Mouse (Mus musculus): ENCODE data around the gene Crhr2.
A peak's percentile ranks its signal among the peaks of the same experiment; 100 is the strongest.

Crhr2 gene

DNA sequence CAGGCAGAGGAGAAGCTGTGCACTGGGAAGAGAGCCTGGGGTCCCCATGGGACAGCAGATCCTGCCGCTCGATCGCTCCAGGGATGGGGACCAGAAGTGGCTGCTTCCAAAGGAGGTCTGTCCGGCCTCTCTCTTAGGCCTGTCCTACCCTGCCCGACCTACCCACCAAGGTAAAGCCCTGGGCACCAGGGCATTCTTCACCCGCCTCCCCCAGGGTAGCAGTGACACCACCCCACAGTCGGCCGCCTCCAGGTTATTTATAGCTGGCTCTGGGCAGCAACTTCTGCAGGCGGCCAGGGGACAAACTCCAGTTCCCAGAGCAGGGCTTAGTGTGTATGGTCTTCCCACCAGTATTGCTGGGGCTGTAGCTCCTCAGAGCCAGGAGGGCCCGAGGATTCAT, at the start of gene Crhr2:
Crhr2 (minus strand) TSS at position 223 of the 400 bp plus-strand sequence.
- ATAC-seq (ENCODE audit: low TSS enrichment) = no peak

DNA sequence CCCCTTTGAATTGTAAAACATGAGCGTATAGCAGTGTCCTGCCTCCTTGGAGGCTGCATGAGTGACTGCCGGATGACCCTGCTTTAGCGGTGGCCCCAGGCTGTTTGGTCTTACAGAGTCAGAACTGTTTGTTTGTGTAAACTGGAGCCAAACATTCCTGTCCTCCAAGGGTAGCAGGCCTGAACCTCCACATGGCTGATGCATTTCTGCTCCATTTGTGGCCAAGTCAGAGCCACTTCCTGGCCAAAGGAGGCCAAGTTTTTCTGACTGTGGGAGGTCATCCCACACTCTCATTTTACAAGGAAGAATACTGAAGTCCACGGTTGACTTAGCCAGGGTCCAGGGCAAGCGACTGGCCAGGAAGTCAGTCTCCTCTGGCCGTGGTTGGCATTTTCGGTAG, 46.7 kb upstream of the Crhr2 start:
- no peak for ATAC-seq (ENCODE audit: low TSS enrichment)

DNA sequence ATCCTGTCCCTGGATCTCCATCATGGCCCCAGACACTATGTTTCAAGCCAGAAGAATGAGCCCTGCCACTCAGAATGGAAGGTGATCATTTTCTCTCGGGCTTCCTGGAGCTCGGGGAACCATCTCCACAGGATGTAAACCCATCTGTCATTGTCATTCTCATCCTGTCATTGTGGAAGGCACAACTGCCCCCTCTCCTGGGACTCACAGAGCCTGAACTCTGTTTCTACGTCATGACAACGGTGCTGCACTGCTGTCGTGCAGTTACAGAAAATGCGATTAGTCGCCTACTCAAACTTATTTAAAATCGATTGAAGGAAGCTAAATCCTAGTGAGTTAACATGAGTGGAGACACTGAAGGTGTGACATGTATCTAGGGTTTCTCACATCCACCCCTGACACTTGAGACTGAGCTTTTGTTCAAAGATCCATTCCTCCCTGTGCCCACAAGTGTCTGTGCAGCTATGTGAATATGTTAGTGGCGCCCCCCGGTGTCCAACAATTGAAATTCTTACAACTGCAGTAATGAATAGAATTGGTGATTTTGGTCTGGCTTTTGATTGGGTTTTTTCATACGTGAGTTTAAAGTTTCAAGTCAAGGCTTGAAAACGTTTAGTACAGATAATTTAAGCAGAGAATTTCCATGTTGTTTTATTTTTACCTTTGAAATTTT, 44.4 kb upstream of the Crhr2 start:
- ATAC-seq (ENCODE audit: low TSS enrichment) = peak; percentile 84

DNA sequence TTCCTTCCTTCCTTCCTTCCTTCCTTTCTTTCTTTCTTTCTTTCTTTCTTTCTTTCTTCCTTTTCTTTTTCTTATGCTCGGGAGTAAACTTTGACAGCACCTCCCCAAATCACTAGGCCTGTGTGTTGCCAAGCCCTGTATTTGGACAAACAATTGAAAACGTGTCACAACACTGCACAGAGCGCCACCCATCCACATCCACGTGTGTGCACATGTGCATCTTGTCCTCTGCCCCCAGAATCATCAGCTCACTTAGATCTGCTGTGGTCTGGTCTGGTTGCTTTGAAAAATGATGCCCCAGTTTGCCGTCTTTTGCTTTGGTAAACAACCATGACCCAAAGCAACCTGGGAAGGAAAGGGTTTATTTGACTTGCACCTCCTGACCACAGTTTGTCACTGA, 43.1 kb upstream of the Crhr2 start:
- ATAC-seq (ENCODE audit: low TSS enrichment) = no peak

DNA sequence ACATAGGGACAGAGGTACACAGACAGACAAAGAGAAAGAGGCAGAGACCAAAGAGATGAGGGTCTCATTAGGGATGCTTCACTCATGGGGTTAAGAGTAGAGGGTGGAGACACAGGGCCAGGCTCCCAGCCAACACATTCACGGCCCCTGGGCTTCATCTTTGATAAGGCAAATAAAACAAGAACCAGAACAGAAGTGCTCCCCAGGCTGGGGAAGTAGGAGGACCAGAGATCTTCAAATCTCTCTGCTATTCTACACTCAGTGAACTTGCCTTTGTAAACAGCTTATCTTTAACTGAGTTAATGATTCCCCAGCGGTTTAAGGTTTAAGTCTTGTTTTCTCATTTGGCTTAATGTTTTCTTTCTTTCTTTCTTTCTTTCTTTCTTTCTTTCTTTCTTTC, 42.6 kb upstream of the Crhr2 start:
- no peak for ATAC-seq (ENCODE audit: low TSS enrichment)

DNA sequence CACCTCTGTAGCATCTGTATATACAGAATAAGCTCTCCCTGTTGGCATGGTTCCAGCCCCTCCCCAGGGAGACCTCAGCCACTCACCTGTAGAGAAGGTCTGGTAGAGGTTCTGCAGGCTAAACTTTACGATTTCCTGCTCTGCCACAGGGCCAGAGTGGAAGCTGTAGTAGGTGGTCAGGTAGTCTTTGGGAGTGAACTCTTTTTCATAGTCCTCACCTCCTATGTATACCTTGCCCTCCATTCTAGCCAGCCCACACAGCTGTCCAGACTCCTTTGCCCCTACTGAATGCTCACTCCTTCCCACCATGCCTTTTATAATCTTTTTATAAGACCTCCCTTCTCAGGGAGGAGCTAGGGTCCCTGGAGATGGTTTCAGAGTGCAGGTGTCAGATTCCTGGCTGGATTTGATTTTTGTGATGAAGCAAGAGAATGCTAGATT, 41.9 kb upstream of the Crhr2 start, which contains the start of gene Inmt:
Inmt (minus strand) TSS at position 303 of the 441 bp plus-strand sequence.
- no peak for ATAC-seq (ENCODE audit: low TSS enrichment)

DNA sequence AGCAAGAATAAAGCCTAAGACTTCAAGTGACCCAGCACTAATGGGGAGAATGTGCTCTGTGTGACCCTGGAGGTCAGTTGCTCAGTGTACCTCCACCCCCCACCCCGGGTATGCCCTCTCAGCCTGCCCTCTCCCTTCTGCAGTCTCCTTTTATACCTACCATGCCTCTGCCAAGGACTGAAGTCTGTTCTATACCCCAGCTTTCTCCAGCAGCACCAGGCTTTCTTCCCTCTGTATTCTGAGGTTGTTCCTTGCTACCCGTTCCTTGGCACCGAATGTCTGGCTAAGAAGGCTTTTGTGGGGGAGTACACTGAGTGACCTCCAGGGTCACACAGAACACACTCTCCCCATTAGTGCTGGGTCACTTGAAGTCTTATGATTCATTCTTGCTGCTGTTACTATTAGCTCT, 41.1 kb upstream of the Crhr2 start:
- ATAC-seq (ENCODE audit: low TSS enrichment) = no peak

DNA sequence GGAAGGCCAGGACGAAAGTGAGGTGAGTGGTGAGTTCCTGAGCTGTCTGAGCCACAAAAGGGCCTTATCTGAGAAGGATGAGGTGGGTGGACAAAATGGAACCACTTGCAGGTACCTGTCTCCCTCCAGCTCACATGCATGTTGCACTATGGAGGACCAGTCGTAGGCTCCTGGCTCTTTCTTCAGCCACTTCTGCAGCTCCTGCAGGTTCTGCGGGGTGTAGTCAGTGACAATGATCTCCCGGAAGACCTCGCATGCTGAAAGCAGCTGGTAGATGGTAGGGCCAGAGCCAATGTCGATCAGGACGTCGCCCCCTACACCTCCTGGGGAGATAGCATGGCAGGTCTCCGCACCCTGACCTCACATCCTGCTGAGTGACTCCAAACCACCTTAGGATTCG, 40.4 kb upstream of the Crhr2 start:
- no peak for ATAC-seq (ENCODE audit: low TSS enrichment)

DNA sequence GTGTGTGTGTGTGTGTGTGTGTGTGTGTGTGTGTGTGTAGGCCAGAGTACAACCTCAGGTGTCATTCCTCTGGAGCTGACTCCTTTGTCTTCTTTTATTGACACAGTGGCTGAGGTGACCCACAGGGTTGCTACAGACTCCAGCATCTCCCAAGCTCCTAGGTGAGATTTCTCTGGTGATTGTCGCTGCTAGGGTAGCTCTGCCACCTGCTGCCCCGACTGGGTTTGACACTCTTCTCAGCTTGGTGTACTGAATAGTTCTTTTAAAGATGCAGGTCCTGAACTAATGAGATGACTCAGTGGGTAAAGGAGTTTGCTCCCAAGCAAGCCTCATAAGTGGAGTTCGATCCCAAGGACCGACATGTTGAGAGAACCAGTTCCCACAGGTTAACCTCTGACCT, 38.8 kb upstream of the Crhr2 start:
- no peak for ATAC-seq (ENCODE audit: low TSS enrichment)

DNA sequence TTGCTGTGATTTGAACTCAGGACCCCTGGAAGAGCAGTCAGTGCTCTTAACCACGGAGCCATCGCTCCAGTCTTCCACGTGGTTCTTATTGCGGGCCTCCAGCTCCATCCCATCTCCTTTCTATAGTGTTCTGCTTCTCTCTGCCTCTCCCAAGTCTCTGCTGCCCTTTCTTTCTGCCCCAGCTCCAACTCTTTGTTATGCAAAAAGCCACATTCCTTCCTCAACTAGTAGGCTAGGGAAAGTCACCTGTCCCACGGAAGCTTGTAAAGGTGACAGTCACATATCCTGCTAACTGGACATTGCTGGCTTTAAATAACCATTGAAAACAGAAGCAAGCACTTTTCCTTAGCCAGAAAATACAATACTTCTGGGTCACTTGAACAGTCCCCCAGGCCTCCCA, 37.0 kb upstream of the Crhr2 start:
- no peak for ATAC-seq (ENCODE audit: low TSS enrichment)

DNA sequence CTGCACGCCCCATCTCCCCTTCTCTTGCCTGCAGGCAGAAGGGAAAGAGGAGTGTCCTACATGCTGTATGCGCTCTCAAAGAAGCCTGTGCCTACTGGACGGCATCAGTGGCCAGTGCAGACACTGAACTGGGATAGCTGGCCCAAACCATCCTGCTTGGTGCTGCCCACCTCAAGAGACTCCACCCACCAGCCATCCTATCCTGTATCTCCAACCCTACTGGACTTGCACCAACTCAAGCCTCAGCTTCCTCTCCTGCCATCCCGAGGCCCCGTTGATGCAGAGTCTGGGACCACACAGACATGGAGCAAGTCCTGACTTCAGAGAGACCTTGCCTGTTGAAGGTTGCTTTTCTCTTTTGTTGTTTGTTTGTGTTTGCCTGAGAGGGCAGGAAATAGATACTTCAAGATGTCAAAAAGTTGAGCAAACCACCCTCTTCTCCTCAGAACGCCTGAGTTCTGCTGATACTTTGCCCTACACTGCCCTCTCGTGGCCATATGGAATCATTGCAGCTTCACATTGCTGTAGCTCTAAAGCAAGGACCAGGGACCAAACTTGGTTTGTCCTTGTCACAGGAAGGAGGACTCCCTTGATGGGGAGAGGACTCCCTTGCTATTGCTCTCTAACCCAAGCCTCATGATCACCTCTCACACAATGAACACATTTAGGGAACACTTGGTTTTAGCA, 34.1 kb upstream of the Crhr2 start:
- ATAC-seq (ENCODE audit: low TSS enrichment) = peak; percentile 87

DNA sequence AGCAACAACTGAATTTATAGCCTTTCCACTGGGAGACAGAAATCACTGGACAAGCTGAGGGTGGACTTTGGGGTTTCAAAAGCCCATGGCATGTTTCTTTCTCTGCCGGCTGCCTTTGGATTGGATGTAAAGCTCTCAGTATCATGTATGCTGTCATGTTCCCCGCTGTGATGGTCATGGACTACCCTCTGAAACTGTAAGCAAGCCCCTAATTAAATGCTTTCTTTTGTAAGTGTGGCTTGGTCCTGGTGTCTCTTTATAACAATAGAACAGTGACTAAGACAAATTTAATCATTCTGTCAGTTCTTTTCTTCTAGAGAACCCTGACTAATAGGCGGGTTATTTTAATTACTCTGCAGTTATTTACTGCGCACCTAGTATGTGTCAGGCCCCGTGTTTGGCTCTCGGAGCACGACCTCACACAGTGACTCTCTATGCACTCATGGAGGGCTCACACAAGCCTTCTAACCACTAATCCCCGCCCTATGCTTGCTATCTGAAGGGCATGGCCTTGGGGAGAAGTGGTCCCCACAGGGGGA, 30.3 kb upstream of the Crhr2 start:
- no peak for ATAC-seq (ENCODE audit: low TSS enrichment)

DNA sequence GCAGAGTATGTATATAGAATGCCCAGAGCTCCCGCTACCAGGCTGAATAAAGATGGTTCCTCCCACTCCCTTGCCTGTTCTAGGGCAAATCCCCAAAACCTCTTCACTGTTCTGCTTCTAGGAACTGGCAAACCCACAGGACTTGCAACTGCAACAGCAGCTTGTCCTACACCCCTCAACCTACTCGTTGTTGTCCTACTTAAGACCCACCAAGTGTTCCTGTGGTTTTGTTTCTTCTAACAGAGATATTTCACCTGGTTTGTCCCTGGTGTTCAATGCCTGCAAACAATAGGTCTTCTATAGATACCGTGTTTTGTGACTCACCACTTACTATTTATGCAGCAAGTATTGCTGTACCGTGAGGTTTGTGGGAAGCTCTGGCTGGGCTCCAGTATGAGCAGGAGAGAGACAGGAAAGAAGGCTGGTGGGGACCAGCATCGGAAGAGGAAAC, 28.5 kb upstream of the Crhr2 start:
- peak; percentile 90 for ATAC-seq (ENCODE audit: low TSS enrichment)

DNA sequence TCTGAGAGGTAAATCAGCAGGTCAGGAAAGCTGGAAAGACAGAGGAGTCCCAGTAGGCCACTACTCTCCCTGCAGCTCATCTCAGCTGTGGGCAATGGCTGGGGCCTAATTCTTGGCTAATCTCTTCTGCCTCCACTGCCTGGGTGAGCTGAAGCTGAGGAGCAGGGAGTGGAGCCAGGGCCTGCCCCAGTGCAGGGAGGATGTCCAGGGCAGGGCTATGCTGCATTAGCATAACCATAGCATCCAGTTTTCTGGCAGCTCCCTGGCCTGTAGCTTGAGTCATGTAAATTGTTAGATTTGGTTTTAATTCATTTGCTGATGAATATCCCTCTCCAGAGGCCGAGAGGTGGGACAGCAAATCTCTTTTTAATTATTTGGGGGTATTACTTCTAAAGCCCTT, 26.4 kb upstream of the Crhr2 start:
- ATAC-seq (ENCODE audit: low TSS enrichment) = no peak

DNA sequence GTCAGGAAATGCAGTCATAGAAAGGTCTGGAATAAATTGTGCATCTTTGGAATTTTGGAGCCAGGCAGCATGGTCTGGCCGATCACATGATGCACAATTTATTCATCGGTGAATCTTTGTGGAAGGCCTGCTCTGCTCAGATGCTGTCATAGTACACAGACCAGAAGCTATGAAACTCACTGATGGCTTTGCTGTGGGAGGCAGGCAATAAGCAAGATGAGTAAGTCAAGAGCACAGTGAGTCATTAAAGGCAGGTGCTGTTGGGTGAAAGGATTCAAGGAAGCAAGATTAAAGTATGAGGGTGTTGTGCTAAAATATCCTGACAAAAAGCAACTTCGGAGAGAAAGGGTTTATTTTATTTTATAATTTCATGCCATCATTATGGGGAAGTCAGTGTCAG, 19.4 kb upstream of the Crhr2 start:
- peak; percentile 93 for ATAC-seq (ENCODE audit: low TSS enrichment)

DNA sequence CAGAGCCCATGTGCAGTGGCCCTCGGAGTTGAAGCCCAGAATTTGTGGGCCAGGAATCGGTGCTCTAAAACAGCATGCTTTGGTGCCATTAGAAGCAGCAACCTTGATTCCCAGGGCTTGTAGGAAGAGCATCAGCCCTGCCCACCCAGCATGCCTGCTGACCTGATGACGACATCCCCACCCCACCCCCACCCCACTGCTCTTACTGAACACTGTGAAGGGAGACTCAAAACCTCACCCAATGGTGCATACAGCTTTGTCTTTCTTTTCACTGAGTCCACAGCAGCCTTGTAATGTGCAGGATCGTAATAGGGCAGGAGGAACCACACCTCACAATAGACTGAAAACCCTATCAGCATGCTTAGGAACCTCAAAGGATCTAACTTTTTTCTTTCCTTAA, 13.3 kb upstream of the Crhr2 start:
- ATAC-seq (ENCODE audit: low TSS enrichment) = no peak

DNA sequence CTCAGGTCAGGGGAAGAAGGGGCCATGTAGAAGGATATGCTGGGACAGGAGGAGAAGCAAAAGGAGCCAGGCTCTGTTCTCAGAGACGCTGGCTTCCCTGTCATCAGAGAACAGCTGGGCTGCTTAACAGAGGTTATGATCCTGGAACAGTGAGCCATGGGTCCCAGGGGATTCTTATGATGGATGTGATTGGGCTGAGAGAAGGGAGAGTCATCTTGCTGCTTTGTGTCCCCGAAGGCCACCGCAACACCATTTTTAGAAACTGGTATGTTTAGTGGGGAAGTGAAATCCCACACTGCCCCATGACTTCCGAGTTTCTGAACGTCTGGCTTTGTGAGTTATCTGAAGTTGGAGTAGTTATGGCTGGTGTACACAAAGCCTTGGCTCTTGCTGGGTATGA, 12.5 kb upstream of the Crhr2 start:
- no peak for ATAC-seq (ENCODE audit: low TSS enrichment)

DNA sequence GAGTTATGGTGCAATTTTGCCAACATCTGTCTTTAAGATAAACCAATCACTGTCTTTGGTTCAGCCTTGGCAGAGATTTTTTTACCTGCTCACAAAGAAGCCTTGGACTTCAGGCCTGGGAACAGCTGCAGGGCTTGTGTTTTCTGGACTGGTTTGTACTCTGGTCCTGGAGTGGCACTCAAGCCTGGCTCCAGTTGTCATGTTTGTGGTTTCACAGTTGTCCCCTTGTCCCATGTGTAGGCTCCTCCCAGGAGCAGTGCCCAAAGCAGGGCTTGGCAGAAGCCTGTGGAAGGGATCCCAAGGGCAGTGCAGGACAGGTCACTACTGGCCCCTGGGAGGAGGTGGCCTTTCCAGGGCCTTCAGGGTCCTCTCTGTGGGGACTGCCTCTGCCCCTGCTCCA, 5.5 kb upstream of the Crhr2 start:
- no peak for ATAC-seq (ENCODE audit: low TSS enrichment)

DNA sequence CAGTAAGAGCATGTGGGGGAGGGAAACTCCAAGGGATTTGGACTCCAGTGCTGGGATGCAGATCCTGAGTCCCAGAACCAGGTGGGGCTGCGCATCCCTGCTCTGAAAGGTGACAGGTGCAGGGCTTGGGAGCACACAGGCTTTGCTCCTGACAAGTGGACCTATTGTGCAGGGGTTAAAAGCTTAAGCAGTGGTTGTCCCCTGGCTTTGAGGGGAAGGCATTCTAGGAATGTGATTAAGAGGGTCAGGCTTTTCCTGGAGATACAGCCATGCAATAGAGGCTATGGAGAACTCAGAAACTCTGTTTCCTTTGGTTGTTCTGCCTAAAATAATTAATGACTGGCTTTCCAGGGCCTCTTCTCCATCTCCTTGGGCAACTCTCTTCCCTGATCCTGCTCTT, 609 bp upstream of the Crhr2 start:
- ATAC-seq (ENCODE audit: low TSS enrichment) = no peak

DNA sequence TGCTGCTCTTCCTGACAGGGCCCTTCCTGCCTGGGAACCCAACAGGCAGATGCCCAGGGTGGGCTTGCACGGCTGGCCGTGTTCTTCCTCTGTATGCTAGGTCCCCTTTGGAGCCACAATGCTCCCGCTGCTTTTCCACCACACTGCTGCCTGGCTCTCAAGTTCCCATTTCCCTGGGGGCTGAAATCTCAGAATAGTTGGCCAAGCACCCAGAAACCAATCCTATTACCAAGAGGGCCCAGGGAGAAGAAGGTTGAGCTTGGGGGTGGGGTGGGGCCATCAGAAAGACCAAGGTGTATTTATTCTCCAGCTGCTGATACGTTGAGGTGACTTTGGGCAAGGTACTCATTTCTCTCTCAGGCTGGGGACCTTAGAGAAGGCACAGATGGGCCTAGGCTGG, 1.5 kb downstream of the Crhr2 start:
- no peak for ATAC-seq (ENCODE audit: low TSS enrichment)

DNA sequence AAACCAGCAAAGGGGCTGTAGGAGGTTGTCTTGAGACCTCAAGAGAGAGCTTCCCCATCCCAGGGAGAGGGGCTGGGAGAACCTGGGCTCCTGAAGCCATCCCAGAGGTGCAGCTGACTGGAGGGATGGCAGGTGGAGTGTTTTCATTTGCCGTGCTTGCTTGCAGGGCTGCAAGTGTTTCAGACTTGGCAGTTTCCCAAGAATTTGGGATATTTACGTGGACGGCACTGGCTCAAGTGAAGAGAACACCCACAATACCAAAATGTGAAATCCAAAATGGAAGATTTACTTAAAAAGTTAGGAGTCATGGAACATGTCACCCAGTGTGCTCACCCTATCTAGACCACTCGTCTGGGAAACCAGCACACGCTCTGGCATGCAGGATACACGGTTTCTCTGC, 2.2 kb downstream of the Crhr2 start:
- 0 out of 2 replicates have a peak, but pooled peaks have one; percentile 44 for ATAC-seq (ENCODE audit: low TSS enrichment)

DNA sequence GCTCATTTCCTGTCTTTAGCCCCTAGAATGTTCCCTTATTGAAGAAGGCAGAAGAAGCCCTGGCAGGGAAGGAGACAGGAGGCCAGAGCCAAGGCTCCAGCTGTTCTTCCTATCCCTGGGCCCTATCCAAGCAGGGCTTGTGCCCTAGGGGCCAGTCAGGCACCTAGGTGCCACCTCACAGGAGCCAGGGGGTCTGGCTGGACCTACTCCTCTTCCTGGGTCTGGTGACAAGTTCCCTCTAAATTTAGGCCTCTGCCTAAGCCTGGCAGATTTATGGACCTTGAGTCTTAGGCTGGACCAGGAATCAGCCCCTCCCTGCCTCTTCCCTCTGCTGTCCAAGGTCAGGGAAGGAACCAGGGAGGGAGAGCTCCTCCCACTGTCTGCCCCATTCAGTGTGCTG, 4.4 kb downstream of the Crhr2 start:
- ATAC-seq (ENCODE audit: low TSS enrichment) = no peak

DNA sequence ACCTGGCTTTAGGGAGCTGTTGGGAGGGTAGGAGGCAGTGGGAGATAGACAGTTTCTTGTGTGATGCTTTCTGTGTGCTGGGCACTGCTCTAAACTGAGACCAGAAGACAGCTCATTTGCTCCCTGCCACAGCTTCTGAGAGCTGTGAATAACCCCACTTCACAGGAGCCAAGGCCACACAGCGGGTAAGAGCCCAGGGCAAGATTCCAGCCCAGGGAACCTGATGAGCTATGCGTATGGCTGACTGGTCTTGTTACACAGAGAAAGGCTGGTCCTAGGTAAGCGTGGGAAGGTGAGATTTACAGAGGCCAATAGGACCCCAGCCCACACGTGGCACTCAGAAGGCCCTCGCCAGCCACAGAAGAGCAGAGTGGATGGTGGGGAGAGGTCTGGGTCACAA, 6.2 kb downstream of the Crhr2 start:
- no peak for ATAC-seq (ENCODE audit: low TSS enrichment)

Data from frontal cortex, adult (tissue).